Mouse (Mus musculus): ENCODE measurements around the gene Chpt1.
A peak's percentile ranks its signal among the peaks of the same experiment; 100 is the strongest.
"Not testable (repeated sequence)": the region's sequence is repeated elsewhere in the genome, so short reads cannot be mapped to it uniquely, and the experiment has no call there.

Chpt1 gene

DNA sequence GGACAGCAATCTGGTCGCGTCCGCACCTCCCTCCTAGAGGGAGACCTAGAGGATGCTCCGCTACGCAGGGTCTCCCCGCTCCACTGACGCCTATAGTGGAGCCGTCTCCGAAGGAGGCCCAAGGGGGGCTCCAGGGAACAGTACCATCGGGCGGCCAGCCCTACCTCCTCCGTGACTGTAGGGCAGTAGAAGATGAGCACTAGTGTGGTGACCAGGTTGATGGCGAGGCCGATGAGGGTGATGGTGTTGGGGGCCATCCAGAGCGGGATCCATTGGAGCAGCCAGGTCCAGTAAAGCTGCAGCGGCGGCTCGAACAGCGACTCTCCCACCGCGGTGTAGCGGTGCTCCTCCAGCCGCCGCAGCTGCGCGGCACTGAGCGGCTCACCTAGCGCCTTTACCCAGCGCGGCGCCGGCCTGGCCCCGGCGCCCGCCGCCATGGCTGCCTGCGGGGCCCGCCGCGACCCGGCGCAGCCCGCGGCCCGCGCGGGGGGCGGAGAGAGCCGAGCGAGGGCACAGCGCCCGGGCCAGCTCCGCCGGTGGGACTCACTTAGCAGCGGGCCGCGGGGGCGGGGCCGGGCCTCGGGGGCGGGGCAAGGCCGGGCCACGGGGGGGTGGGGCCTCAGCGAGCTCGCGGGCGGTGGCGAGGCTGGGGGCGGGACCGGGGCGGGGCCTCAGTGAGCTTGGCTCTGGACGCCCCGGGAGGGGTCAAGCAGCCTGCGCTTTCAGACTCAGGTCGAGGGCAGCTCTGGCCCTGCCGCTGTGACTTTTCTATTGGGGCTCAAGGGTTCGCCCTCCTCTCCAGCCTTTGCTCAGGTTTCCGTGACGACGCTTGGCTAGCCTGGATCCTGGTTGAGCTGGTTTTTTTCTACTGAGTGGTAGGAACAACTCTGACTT is at the start of gene Chpt1:
Chpt1 (minus strand) TSS at position 653 of the 894 bp plus-strand sequence.
- peak; percentile 80 for DNase-seq (ENCODE audit: low read depth, low spot score)

DNA sequence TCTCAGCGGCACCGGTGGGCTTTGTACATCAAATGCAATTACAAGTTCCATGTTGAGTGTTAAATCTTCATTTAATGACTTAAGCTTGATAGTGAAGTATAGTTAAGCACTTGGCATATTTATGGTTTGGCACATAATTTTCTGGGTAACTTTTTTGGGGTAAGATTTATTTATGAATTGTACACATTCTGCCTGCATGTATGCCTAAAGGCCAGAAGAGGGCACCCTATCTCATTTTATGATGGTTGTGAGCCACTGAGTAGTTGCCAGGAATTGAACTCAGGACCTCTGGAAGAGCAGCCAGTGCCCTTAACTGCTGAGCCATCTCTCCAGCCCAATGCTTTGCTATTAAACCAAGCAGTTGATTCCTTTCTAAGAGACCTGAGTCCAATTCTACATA is 48.9 kb upstream of the Chpt1 start:
- DNase-seq (ENCODE audit: low read depth, low spot score), result no peak

- DNase-seq (ENCODE audit: low read depth, low spot score), result no peak
These were observed 46.4 kb upstream of the Chpt1 start for GRCm38 (mm10) chr10:88550225-88550624.

DNA sequence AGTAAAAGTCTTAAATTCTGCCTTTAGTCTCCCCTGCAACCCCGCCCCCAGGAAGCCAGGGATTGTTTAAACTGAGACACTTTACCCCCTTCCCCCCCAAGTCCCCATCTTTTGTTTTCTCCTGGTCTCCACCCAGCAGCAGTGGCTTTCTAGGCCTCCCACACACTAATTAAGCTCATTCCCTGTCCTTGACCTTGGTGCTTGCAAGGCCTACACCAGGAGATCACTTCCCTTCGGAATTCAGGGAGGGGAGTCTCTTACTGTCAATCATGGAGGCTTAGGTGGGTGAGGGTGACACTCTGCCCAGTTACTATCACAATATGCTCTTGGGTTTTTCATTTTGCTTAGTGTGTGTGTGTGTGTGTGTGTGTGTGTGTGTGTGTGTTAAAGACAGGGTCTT is 43.8 kb upstream of the Chpt1 start:
- DNase-seq (ENCODE audit: low read depth, low spot score), result no peak

- DNase-seq (ENCODE audit: low read depth, low spot score), result no peak
These were observed 26.8 kb upstream of the Chpt1 start for GRCm38 (mm10) chr10:88530631-88531030.

DNA sequence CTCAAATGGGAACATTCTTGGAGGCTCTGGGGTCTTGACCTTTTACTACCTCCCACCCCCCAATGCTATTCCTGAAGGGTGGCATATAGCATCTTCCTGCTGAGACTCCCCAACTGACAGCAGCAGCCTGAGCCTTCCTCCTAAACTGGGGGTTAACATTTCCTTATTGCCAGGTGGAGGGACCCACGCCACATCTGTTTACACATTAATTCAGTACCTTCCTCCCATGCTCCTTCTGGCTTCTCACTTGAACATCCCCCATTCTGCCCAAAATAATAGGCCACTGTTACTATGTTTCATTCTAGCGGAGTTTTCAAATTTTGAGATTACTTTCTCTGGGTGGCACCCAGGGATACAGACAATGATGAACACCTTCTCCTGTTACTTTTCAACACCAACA is 20.1 kb upstream of the Chpt1 start:
- no peak for DNase-seq (ENCODE audit: low read depth, low spot score)

DNA sequence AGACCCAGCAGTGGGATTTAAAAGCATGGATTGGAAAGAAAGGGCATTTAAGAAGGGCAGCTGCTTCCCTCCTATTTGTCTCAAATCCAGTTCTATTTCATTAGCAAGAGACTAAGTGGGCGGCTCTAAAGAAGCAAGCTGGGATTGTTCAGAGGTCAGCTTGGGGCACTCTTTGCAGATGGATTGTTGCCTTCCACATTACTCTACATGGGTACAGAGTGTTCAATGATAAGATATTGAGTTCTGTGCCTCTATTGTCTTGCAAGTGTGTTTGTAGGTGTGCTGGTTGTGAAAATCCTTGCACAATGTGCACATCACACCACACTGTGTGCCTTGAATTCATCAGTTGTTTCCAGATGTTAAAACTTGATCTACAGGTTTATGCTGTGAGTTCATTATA is 19.3 kb upstream of the Chpt1 start:
- no peak for DNase-seq (ENCODE audit: low read depth, low spot score)

- DNase-seq (ENCODE audit: low read depth, low spot score), result no peak
These were observed 18.9 kb upstream of the Chpt1 start for GRCm38 (mm10) chr10:88522795-88523194.

- DNase-seq (ENCODE audit: low read depth, low spot score), result not testable (repeated sequence)
These were observed 11.2 kb upstream of the Chpt1 start for GRCm38 (mm10) chr10:88515049-88515448.

- no peak for DNase-seq (ENCODE audit: low read depth, low spot score)
These were observed 10.6 kb upstream of the Chpt1 start for GRCm38 (mm10) chr10:88514495-88514894.

DNA sequence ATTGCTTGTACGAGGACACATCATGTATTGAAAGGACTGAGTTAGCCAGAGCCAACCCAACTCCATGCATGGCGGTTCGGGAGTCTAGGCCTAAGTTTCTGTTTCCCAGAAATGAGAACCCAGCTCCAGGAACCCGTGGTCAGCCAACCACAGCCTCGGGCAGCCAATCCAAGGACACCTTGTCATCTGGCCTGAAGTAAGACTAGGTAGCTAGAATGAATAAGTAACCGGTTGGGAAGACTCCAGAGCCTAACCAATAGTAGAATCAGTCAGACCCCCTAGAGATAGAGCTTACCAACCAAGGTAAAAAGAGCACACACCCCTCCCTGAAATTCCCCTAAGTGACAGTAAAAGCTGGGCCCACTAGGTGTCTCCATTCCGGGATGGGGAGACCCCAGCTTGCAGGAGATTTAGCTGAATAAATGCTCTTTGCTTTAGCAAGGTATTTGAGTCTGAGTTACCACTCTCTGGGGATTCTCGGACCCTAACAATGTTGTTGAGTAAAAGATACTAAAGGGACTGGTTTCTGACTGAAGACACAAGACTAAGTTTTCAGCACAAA is 9.8 kb upstream of the Chpt1 start:
- DNase-seq (ENCODE audit: low read depth, low spot score), result no peak

GRCm38 (mm10) chr10:88511355-88511754 is 7.5 kb upstream of the Chpt1 start:
- no peak for DNase-seq (ENCODE audit: low read depth, low spot score)

DNA sequence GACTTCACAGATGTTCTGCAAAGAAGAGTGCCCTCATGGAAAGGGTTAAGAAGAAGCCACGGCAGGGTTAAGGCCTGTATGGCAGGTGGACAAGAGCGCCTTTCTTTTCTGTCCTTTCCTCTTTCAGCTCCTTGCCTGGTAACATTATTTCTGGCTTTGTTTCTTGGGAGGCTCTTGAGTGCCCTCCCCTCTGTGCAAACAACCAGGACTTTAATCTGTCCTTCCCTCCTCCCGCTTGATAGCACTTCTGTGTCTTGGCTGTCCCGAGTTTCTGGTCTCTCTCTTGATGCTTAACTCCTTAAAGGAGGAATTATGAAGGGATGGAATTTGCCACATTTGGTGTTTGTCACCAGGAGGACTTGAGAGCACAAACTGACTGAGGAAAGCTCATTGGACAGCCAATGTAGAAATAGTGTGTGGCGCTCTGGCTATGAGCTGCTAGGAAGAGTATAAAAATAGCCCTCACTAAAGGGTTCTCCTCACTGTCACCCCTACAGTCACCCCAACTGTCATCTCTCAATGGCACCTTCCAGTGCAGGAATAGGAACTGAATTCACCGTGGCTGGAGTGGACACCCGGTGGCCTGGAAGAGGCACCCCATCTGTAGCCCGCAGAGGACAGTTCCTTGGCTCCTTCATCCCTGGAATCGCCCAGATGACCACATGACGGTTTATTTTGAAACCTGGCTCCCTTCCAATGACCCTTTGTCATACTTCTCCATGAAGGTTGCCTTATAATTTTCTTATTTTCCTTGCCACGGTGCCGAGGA is 6.8 kb upstream of the Chpt1 start:
- no peak for DNase-seq (ENCODE audit: low read depth, low spot score)

GRCm38 (mm10) chr10:88507691-88508143 is 3.8 kb upstream of the Chpt1 start:
- DNase-seq (ENCODE audit: low read depth, low spot score), result no peak

GRCm38 (mm10) chr10:88505256-88505655 is 1.4 kb upstream of the Chpt1 start:
- DNase-seq (ENCODE audit: low read depth, low spot score), result no peak

- no peak for DNase-seq (ENCODE audit: low read depth, low spot score)
These were observed 608 bp upstream of the Chpt1 start for GRCm38 (mm10) chr10:88504481-88504880.

GRCm38 (mm10) chr10:88502919-88503318 is 954 bp downstream of the Chpt1 start:
- DNase-seq (ENCODE audit: low read depth, low spot score), result no peak

- no peak for DNase-seq (ENCODE audit: low read depth, low spot score)
These were observed 1.7 kb downstream of the Chpt1 start for GRCm38 (mm10) chr10:88501886-88502765.

- DNase-seq (ENCODE audit: low read depth, low spot score), result no peak
These were observed 2.5 kb downstream of the Chpt1 start for GRCm38 (mm10) chr10:88501370-88501769.

DNA sequence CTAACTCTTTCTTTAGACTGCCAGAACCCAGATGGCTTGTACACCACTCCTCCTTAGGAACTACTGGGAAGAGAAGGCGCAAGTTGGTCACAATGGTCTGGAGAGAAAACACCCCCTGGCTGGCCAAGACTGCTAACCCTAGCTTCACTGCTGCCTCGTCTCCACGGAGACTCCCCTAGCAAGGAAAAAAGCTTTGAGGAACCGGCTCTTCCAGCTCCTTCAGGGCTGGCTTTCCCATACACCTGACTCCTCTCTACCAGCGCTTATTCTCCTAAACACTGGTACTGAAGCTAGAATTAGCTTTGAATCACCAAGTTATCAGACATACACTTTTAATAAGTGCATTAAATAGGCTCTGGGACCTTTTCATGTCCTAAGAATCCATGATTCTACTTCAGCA is 3.9 kb downstream of the Chpt1 start:
- DNase-seq (ENCODE audit: low read depth, low spot score), result no peak

GRCm38 (mm10) chr10:88496864-88497564 is 6.9 kb downstream of the Chpt1 start:
- DNase-seq (ENCODE audit: low read depth, low spot score), result no peak
